Mouse (Mus musculus): ENCODE results near the gene Smim17. TPM values are rescaled to one million over a fixed set of nuclear protein-coding genes. Genes with fewer than 3 reads are reported as not detected.

Gene Smim17
- polyA plus RNA-seq, 1 experiment = 0.03 TPM

GRCm38 (mm10) chr7:6383044-6383455, 15.5 kb upstream of the Smim17 start, which contains the start of gene Zfp28:
TSS of gene Zfp28 (plus strand) at chr7:6383295.
- no peak; the same call in 1 of the 2 replicates for TF ChIP-seq CTCF (conservative IDR thresholded peaks at IDR 0.05; ENCODE audit: insufficient read depth, insufficient read length, low read depth, low read length)
- no peak for TF ChIP-seq POLR2A (IDR thresholded peaks at IDR 0.05; ENCODE audit: low read depth, low read length)
- Histone ChIP-seq H3K4me3 (ENCODE audit: insufficient read depth, low read depth, low read length) (peak within 1 kb of the TSS; percentile 71), H3K36me3 (ENCODE audit: control insufficient read depth, insufficient read depth, low read length) (no peaks in the 10 kb centered on the region), H3K27ac (ENCODE audit: insufficient read depth, low read depth, low read length) (no peak within 1 kb of the TSS), H3K4me1 (ENCODE audit: control insufficient read depth, insufficient read depth, low read length) (peaks cover 6% of the 10 kb centered on the region), H3K27me3 (replicated peaks; ENCODE audit: control insufficient read depth, insufficient read depth, low read length) (no peaks in the 10 kb centered on the region)
- under 1% methylated on average over 28 of the region's 28 CpGs for WGBS
- DNase-seq = peak; percentile 97

- no peak for DNase-seq
- WGBS = 57% methylated on average over 8 of the region's 8 CpGs
- no peak overlapping the region for H3K27ac ChIP-seq (ENCODE audit: insufficient read depth, low read depth, low read length)
- H3K4me1 ChIP-seq (ENCODE audit: control insufficient read depth, insufficient read depth, low read length) = peaks cover 6% of the 10 kb centered on the region
- TF ChIP-seq POLR2A (IDR thresholded peaks at IDR 0.05; ENCODE audit: low read depth, low read length) (no peak), CTCF (conservative IDR thresholded peaks at IDR 0.05; ENCODE audit: insufficient read depth, insufficient read length, low read depth, low read length) (no peak)
- no peaks in the 10 kb centered on the region for H3K27me3 ChIP-seq (replicated peaks; ENCODE audit: control insufficient read depth, insufficient read depth, low read length)
- no peaks in the 10 kb centered on the region for H3K36me3 ChIP-seq (ENCODE audit: control insufficient read depth, insufficient read depth, low read length)
- no peak overlapping the region for H3K4me3 ChIP-seq (ENCODE audit: insufficient read depth, low read depth, low read length)
These were observed 14.5 kb upstream of the Smim17 start for GRCm38 (mm10) chr7:6384011-6384410.

GRCm38 (mm10) chr7:6386995-6387394, 11.5 kb upstream of the Smim17 start:
- Histone ChIP-seq H3K36me3 (ENCODE audit: control insufficient read depth, insufficient read depth, low read length) (no peaks in the 10 kb centered on the region), H3K27ac (ENCODE audit: insufficient read depth, low read depth, low read length) (no peak overlapping the region), H3K4me1 (ENCODE audit: control insufficient read depth, insufficient read depth, low read length) (peaks cover 6% of the 10 kb centered on the region), H3K4me3 (ENCODE audit: insufficient read depth, low read depth, low read length) (no peak overlapping the region), H3K27me3 (replicated peaks; ENCODE audit: control insufficient read depth, insufficient read depth, low read length) (no peaks in the 10 kb centered on the region)
- TF ChIP-seq POLR2A (IDR thresholded peaks at IDR 0.05; ENCODE audit: low read depth, low read length) (no peak), CTCF (conservative IDR thresholded peaks at IDR 0.05; ENCODE audit: insufficient read depth, insufficient read length, low read depth, low read length) (no peak)
- DNase-seq = peak; percentile 37
- 81% methylated on average over 8 of the region's 8 CpGs for WGBS

GRCm38 (mm10) chr7:6388971-6389370, 9.5 kb upstream of the Smim17 start:
- H3K4me1 ChIP-seq (ENCODE audit: control insufficient read depth, insufficient read depth, low read length) = no peaks in the 10 kb centered on the region
- no peak for DNase-seq
- no peak overlapping the region for H3K27ac ChIP-seq (ENCODE audit: insufficient read depth, low read depth, low read length)
- H3K27me3 ChIP-seq (replicated peaks; ENCODE audit: control insufficient read depth, insufficient read depth, low read length) = no peaks in the 10 kb centered on the region
- no peak for TF ChIP-seq CTCF (conservative IDR thresholded peaks at IDR 0.05; ENCODE audit: insufficient read depth, insufficient read length, low read depth, low read length)
- no peak for TF ChIP-seq POLR2A (IDR thresholded peaks at IDR 0.05; ENCODE audit: low read depth, low read length)
- H3K36me3 ChIP-seq (ENCODE audit: control insufficient read depth, insufficient read depth, low read length) = peaks cover 8% of the 10 kb centered on the region
- no peak overlapping the region for H3K4me3 ChIP-seq (ENCODE audit: insufficient read depth, low read depth, low read length)
- WGBS = 85% methylated on average over 5 of the region's 5 CpGs

GRCm38 (mm10) chr7:6389449-6389848, 9.1 kb upstream of the Smim17 start:
- no peak overlapping the region for H3K27ac ChIP-seq (ENCODE audit: insufficient read depth, low read depth, low read length)
- H3K4me3 ChIP-seq (ENCODE audit: insufficient read depth, low read depth, low read length) = no peak overlapping the region
- 75% methylated on average over 5 of the region's 5 CpGs for WGBS
- no peak for DNase-seq
- TF ChIP-seq CTCF (conservative IDR thresholded peaks at IDR 0.05; ENCODE audit: insufficient read depth, insufficient read length, low read depth, low read length) (no peak), POLR2A (IDR thresholded peaks at IDR 0.05; ENCODE audit: low read depth, low read length) (no peak)
- H3K27me3 ChIP-seq (replicated peaks; ENCODE audit: control insufficient read depth, insufficient read depth, low read length) = no peaks in the 10 kb centered on the region
- H3K4me1 ChIP-seq (ENCODE audit: control insufficient read depth, insufficient read depth, low read length) = no peaks in the 10 kb centered on the region
- peaks cover 8% of the 10 kb centered on the region for H3K36me3 ChIP-seq (ENCODE audit: control insufficient read depth, insufficient read depth, low read length)

- peak; percentile 97 for DNase-seq
- WGBS = under 1% methylated on average over 17 of the region's 17 CpGs
- no peaks in the 10 kb centered on the region for H3K27me3 ChIP-seq (replicated peaks; ENCODE audit: control insufficient read depth, insufficient read depth, low read length)
- TF ChIP-seq CTCF (conservative IDR thresholded peaks at IDR 0.05; ENCODE audit: insufficient read depth, insufficient read length, low read depth, low read length) (peak; percentile 50; the same call in 1 of the 2 replicates), POLR2A (IDR thresholded peaks at IDR 0.05; ENCODE audit: low read depth, low read length) (no peak)
- H3K27ac ChIP-seq (ENCODE audit: insufficient read depth, low read depth, low read length) = no peak within 1 kb of the TSS
- no peak within 1 kb of the TSS for H3K4me3 ChIP-seq (ENCODE audit: insufficient read depth, low read depth, low read length)
- H3K4me1 ChIP-seq (ENCODE audit: control insufficient read depth, insufficient read depth, low read length) = no peaks in the 10 kb centered on the region
- no peaks in the 10 kb centered on the region for H3K36me3 ChIP-seq (ENCODE audit: control insufficient read depth, insufficient read depth, low read length)
These were observed 11.5 kb downstream of the Smim17 start, which contains the start of gene Gm20715 for GRCm38 (mm10) chr7:6410043-6410442. TSS of gene Gm20715 (plus strand) at chr7:6410277.

- TF ChIP-seq CTCF (conservative IDR thresholded peaks at IDR 0.05; ENCODE audit: insufficient read depth, insufficient read length, low read depth, low read length) (no peak), POLR2A (IDR thresholded peaks at IDR 0.05; ENCODE audit: low read depth, low read length) (no peak)
- WGBS = 7% methylated on average over 22 of the region's 22 CpGs
These were observed 16.3 kb downstream of the Smim17 start for GRCm38 (mm10) chr7:6414626-6415441.

More at GRCm38 (mm10) chr7:6414626-6415441, 16.3 kb downstream of the Smim17 start:
- Histone ChIP-seq H3K4me3 (ENCODE audit: insufficient read depth, low read depth, low read length) (no peak overlapping the region), H3K27me3 (replicated peaks; ENCODE audit: control insufficient read depth, insufficient read depth, low read length) (no peaks in the 10 kb centered on the region), H3K4me1 (ENCODE audit: control insufficient read depth, insufficient read depth, low read length) (no peaks in the 10 kb centered on the region), H3K27ac (ENCODE audit: insufficient read depth, low read depth, low read length) (no peak overlapping the region), H3K36me3 (ENCODE audit: control insufficient read depth, insufficient read depth, low read length) (no peaks in the 10 kb centered on the region)
- DNase-seq = no peak

Measured in kidney, adult 2 months (tissue).